In genomic region chr14:85287460-85287859, GRCm38 (mm10) we compare ENCODE assay signal across 15 mouse cellular contexts.
"Had no signal": no experiment of that assay in that cellular context is flagged by ENCODE, and none has a peak within 500 bp of the region (broad histone marks: within the 10 kb centered on the region; RNA-seq: fewer than 3 reads in every experiment).

No protein-coding gene starts in this region.

- H3K27ac ChIP-seq: liver, embryonic 13.5 days; midbrain, embryonic 10.5 days; midbrain, embryonic 13.5 days; neural tube, embryonic 13.5 days had no signal

- H3K9ac ChIP-seq: liver, embryonic 13.5 days; midbrain, embryonic 13.5 days; neural tube, embryonic 13.5 days had no signal

- DNase-seq: kidney, adult 18-20 months; kidney, postnatal 10 days; kidney, postnatal 36 days; liver, embryonic 13.5 days; lung, adult 2 months; lung, postnatal 14 days; lung, postnatal 4 days; thymus, adult 18-20 months; thymus, postnatal 36 days had no signal

- H3K4me2 ChIP-seq: liver, embryonic 13.5 days; midbrain, embryonic 13.5 days; neural tube, embryonic 13.5 days had no signal

- H3K4me3 ChIP-seq: liver, embryonic 13.5 days; megakaryocyte, embryonic 14.5 days; midbrain, embryonic 10.5 days; midbrain, embryonic 13.5 days; myocyte; neural tube, embryonic 13.5 days had no signal

- H3K4me1 ChIP-seq: liver, embryonic 13.5 days; megakaryocyte, embryonic 14.5 days; midbrain, embryonic 10.5 days; neural tube, embryonic 13.5 days had no signal

- ATAC-seq: midbrain, embryonic 13.5 days; midbrain, embryonic 16.5 days had no signal

- H3K9me3 ChIP-seq: liver, embryonic 13.5 days; midbrain, embryonic 10.5 days; midbrain, embryonic 13.5 days; neural tube, embryonic 13.5 days had no signal

- H3K27me3 ChIP-seq: liver, embryonic 13.5 days; megakaryocyte, embryonic 14.5 days; midbrain, embryonic 13.5 days; neural tube, embryonic 13.5 days had no signal

- H3K36me3 ChIP-seq: liver, embryonic 13.5 days; midbrain, embryonic 10.5 days; midbrain, embryonic 13.5 days; neural tube, embryonic 13.5 days had no signal
